Mouse (Mus musculus) adrenal gland, postnatal 4 days (tissue): ENCODE data around the gene Cdkl1. TPM values are rescaled to one million over a fixed set of nuclear protein-coding genes. Genes with fewer than 3 reads are reported as not detected.

Source experiments
- DNase-seq, 2 experiments: peaks; one replicate each; pipeline ENCODE4 v3.0.0; 2021 to 2022; ENCODE audit warnings: low spot score in 2 of 2, mixed read lengths in 2 of 2
- total RNA-seq, 2 experiments: library from RNA; stranded (reverse); gene quantifications; 2 replicates each; pipeline ENCODE4 v1.2.3; 2021

The Cdkl1 gene
- total RNA-seq, 2 experiments from 2014 or later: 6.5 to 23.4 TPM

- DNase-seq: no peak
Observed at GRCm38 (mm10) chr12:69785471-69785870, 5.6 kb downstream of the Cdkl1 start.

GRCm38 (mm10) chr12:69783247-69784025, 7.6 kb downstream of the Cdkl1 start:
- DNase-seq: no peak

DNA sequence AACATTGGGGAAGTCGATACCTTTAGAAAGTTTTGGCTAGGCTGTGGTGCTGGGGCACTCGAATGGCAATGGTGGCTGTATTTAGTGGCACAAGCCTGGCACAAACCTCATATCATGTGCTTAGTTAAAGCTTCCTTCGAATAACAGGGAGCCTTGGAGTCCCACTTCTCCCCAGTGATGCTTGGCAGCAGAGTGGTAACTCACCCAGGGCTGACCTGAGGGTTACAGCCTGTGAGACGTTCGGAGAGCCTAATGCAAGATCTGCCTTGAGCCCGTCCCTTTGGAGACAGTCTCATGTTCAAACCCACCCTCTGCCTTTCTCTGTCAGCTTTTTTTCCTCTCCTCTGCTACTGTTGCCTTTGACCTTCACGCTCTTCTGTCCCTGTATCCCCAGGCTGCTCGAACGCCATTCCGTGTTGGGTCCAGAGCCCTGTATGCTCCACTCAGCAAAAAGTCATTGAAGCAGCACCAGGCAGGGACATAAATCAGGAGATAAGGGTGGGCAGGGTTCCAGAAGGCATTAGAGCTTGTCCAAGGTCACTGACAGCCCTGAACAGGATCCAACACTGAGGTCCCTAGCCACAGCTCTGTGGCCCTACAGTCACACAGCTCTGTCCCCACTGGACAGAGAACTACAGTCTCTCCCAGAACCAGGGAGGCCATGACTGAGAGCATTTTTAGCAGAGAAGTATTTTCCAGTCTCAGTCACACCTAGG, 9.0 kb downstream of the Cdkl1 start:
- peak; percentile 41 to 56 for DNase-seq

- DNase-seq: no peak
Observed at GRCm38 (mm10) chr12:69781480-69781879, 9.6 kb downstream of the Cdkl1 start.

GRCm38 (mm10) chr12:69777957-69778356, 13.1 kb downstream of the Cdkl1 start:
- DNase-seq: no peak

- DNase-seq: no peak
Observed at GRCm38 (mm10) chr12:69777341-69777730, 13.7 kb downstream of the Cdkl1 start.

- no peak for DNase-seq
Observed at GRCm38 (mm10) chr12:69776607-69777340, 14.3 kb downstream of the Cdkl1 start.

GRCm38 (mm10) chr12:69768841-69769240, 22.2 kb downstream of the Cdkl1 start:
- DNase-seq: no peak

DNA sequence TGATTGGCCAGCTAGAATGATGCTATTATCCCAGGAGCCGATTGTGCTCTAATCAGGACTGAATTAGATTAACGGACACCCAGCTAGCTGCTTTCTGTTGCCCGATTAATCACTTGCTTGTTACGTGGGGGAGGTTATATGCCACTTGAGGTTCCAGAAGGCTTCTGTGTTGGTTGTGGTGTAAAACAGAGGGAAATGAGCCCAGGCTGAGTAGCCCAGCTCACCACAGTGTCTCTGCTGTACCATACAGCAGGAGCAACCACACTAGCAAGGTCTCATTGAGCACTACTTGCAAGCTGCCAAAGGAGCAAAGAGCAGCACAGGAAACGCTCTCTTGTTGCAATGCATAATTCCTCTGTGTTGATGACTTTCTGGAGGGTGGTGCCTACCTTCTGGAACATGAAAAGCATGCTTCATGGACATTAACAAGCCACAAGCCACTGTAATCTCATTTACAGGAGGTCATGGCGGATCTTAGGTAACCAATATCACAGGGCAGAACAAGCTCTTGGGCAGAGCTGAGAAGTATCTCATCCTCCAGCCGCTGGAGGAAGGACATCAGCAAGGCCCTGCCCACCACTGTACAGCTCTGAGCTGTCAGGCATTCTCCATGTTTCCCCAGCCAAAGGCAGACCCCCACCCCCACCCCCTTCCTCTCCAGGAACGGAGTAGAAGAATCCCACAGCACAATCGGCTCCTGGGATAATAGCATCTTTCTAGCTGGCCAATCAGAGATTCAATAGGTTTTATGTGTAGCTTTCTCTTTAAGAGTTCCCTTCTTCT, 23.4 kb downstream of the Cdkl1 start:
- no peak for DNase-seq

DNA sequence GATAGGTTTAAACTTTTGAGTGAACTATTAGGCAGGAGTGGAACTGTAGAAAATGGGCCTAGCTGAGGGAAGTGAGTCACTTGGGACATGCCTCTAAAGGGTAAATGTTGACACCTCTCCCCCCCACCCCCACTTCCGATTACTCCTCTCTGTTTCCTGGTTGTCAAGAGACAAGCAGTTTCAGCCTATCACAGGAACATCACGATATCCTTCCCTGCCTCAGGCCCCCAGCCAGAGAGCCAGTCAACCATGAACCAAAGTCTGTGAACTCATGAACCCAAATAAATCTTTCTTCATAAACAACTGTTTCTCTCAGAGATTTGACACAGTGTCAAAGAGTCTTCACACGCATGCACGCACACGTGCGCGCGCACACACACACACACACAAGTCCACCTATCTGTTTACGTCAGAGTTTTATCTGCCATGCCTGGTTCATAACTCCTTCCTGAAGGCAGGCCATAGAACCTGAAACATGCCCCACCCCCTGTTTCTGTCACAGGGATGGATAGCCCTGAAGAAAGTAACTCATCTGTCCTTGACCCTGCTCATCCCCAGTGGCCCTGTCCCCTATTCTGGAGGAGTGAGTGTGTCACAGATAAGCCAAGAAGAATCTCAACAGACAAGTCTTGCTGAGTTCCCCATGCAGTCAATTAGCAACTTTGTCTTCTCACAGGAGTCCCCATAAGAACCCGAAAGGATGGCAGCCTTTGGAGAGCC, 24.7 kb downstream of the Cdkl1 start:
- no peak for DNase-seq

DNA sequence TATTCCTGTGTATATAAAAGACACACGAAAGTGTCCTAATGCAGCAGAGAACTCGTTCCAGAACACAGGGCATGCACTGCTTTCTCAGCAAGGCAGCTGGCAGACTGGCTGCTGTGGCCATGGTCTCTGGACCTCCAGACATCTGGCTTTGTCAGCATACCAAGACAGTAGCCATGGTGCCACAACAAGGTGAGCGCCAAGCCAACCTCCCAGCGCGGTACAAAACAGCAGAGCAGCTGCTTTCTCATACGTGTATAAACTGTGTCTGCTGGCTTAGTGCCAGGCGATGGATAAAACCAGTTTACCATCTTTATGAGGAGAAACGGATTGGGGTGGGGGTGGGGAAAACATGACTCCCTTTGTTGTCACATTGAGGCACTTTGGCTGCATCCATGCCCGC, 25.5 kb downstream of the Cdkl1 start:
- no peak for DNase-seq

GRCm38 (mm10) chr12:69761603-69762002, 29.5 kb downstream of the Cdkl1 start:
- DNase-seq: no peak

DNA sequence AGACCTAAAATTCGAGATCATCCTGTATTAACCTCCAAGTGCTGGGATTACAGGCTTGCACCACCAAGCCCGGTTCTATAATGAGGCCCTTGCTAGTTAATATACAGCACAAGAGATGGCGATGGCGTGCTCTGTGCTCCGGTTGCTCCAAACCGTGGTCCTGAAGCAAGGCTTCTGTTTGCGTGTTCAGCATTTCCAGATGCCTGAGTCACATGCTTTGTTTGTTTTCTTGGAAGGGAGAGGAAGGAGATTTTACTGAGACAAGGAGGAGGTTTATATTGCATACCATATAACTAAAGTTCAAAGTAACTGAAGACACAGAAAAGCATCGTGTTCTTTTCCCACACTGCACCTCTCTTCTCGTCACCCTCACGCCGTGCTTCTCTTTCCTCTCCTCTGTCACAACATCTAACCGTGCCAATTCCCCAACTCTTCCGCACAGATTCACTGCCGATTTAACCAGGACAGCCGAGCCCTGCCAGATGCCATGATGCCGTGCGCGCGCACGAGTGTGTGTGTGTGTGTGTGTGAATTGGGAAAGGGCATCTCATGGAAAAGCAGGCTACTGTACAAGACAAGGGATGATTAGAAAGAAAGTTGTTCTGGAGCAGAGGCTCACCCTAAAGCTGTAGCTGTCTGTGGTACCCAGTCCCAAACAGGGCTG, 30.2 kb downstream of the Cdkl1 start:
- DNase-seq: no peak

- no peak for DNase-seq
Observed at GRCm38 (mm10) chr12:69760014-69760413, 31.1 kb downstream of the Cdkl1 start.

DNA sequence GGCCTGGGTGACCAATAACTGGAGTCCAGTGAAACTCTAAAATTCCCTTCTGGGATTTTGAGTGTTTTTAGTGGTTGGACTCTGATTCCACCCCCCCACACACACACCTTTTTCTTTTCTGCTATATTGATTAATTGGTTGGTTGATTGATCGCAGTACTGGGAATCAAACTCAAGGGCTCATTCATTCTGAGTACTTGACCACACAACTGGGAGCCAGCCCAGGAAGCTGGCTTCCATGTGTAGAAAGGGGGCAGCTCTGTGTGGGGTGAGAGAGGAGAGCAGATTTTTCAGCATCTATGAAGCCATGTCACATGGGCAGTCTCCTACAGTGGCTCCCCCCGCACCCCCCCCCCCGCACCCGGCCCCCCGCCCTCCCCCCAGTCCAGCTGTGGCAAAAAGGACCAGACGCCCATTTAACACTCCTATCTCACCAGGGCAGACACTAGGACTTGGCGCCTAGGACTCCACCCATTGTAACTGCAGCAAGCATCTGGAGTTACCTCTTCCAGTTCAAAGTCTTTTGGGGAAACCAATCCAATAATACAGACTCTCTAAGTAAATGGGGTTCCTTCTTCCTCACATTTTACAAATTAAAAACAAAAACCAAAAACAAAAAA, 31.7 kb downstream of the Cdkl1 start:
- no peak for DNase-seq

DNA sequence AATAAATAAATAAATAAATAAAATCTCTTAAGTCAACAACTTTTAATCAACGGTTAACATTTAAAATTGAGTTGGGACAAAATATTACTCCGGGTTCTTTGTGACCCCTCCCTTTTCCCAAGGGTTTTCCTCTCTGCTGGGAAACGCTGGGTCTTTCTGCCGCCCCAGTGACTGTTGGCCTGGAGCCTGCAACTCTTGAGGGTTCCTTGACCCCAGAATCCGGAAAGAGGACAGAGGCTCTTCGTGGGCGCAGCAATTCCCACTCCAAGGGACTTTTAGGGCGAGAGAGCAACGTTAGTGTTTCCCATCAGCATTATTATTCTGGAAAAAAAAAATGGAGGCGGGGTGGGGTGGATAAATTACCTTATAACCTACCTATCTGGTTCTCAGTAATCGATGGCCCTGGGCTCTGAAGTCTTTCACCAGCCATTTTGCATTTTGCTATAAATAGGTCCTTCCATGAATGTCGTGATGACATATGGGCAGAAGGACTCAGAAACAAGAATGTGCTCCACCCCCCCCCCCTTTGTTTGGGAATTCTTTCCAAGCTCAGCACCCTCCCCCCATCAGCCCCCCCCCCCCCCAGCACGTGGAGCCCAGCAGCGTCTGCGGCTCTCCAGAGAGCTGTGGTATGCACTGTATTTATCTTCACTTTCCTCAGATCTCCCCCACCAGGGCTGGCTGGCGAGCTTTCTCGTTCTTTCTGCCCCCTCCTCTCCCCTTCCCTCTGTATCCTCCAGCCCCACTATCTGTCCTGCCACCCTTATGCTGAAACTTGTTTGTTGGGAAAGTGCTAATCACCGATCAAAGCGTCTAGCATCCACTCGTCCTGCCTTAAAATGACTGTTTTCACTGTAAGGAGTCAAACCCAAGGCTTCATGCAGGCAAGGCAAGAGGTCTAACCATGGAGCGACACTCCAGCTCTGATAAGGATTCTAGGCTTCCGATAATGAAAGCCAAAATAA, 32.6 kb downstream of the Cdkl1 start:
- DNase-seq: no peak

DNA sequence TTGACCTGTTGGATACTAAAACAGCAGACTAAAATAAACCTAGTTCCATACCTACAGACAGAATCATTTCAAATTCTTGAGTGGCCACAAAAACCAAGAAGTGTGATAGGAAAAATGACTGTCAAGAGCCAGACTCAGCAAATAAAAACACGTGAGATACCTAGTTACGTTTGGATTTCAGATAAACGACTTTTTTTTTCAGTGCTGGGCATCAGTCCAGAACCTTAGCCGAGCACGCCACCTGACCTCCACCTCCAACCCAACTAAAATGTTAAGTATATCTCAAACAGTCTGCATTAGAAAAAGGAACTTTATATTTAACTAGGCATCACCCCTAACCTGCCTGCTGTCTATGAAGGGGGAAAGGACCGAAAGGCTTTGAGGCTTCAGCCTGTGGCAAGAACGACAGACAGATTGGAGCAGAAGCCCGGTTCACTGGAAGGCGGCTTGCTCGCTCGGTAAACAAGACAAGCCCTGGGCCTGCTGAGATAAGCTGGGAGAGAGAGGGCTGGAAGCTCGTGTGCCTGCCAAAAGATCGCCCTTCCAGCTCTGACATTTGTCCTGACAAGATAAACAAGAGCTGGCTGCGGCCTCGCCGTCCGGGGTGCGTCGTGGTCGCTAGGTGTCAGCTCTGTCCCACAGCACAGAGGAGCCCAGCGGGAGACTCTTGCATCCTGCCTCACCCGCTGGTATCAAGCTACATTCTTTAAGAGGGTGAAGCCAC, 33.5 kb downstream of the Cdkl1 start:
- DNase-seq: peak; percentile 50 to 84

DNA sequence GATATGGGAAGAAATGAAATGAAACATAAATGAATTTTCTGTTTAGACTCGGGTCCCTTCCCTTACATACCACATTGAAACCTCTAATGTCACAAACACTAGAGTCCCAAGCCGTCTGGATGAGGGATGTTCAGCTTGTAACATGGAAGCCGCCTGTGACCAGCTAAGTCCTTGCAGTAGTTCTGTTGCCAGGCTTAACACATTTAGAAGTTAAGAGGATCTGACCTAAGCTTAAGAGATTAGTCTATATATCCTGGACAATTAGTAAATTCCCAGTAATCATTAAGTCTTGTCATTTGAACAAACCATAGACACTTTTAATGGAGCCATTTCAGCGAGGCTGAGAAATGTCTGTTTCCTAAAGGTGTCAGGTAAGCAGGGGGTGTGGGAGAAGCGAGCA, 35.1 kb downstream of the Cdkl1 start:
- no peak for DNase-seq
